Mouse (Mus musculus): ENCODE data around the gene Fhdc1.

The Fhdc1 gene

DNA sequence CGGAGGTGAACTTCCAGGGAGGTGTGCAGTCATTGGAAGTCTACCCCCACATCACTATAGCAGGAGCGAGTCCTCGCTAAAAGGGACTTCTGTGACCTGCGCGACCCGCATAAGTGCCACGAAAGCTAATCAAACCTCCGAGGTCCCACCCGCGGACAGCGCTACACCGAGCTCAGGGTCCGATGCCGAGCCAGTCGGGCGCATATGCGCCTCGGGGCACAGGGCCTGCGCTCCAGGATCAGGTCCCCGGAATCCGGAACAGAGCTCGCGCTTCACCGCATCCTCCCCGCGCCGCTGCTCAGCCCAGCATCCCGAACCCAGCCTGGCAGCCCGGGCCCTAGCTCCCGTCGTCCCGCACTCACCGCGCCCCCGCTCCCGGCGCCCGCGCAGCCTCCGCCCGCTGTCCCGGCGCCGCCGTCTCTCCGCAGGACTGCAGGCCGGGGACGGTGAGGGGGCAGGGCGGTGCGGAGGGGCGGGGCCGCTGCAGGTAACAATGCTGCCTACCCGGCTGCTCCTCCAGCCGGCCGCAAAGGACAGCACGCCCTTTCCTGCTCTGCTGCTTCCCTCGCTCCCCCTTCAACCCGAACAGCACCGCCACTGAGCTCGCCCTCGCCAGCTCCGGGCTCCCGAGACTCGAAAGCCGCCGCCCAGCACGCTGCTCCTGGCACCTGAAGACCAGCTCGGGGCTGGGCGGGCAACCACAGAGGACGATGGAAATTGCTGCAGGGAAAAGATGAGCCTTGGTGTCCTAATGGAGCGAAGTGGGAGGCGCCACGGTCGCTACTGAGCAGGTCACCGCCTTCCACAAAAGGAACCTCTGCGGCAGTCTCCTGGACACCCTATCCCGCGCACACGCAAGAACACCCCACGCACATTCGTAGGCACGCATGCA is at the start of gene Fhdc1:
Gene Fhdc1 (minus strand): TSS at position 424 of the 892 bp plus-strand sequence.
- DNase-seq (ENCODE audit: low spot score) = peak; percentile 73

DNA sequence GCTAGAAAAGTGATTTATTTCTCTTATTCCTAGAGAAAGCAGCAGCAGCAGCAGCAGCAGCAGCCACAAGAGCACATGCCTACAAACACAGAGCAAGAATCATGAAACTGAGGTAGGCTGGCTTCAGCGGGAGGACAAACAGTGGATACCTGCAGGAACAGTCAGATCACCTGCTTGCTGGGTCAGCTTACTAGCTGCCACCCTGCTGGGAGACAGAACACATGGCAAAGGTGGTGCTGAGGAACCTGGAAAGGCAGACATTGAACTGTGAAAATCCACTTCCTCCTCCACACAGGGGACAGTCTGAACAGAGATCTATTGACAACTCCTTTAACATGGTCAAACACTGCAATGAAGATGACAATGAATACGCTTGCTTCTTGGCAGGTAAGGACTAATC is 48.8 kb upstream of the Fhdc1 start:
- DNase-seq (ENCODE audit: low spot score) = no peak

DNA sequence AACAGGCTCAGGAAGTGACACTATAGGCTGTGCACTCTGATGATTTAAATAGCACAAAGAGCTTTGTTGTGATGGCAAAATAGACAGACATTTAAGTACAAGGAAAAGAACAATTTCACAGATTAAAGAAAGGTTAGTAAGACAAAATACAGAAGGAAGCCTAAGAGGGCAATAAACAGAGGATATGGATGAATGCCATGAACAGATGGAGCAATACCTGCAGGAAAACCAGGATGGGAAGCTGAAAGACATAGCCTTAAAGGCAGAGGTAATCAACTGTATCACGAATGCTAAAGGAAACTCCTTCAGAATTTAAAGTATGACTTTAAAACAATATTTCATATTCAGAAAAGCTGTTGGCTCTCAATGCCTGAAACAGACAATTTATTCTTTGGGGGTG is 44.7 kb upstream of the Fhdc1 start:
- DNase-seq (ENCODE audit: low spot score) = no peak

DNA sequence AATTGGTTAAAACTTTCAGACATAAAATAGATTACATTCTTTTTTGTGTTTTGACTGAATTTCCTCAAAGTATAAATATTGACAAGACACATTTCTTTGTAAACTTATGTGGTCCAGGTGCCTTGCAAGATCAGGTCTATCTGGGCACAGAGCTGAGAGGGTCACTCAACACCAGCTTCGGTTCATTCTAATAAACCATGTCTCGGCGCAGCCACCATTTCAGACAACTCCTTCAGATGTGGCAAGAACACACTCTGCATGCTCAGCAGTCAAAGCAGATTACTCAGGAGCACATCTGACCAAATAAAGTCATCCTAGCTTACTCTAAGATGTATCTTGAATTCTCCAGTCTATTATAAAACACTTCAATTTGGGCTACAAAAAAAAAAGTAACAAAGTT is 35.9 kb upstream of the Fhdc1 start:
- no peak for DNase-seq (ENCODE audit: low spot score)

DNA sequence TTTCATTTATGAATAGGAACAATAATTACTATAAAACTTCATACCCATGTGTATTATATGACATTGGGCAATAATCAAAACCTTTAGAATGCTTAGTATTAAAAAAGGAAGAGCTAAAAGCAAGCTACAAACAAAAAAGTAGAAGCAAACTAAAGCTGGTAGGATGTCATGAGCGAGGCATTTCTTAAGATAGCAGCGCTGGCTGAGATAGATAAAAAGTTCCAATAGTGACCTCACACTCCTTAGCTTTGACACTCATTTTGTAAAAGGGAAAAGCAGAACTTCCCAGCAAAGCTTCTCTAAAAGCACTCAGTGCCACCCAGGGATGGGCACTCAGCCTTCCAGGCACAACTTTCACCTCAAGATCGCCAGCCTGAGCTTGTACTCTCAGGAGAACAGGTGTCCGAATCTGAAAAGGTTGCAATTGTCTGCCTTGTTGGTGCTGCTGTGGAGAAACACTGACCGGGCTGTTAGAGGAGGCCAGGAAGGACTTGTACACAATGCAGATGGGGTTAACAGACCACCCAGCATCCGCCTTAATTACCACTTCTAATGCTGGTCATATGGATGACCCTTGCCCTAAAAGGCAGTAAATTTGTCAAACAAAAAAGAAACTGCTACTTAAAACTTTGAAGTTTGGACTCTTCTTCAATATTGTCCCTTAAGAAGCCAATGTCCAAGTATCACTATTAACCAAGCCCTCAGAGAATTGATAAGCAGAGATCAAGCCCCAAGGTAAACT is 32.7 kb upstream of the Fhdc1 start:
- no peak for DNase-seq (ENCODE audit: low spot score)

DNA sequence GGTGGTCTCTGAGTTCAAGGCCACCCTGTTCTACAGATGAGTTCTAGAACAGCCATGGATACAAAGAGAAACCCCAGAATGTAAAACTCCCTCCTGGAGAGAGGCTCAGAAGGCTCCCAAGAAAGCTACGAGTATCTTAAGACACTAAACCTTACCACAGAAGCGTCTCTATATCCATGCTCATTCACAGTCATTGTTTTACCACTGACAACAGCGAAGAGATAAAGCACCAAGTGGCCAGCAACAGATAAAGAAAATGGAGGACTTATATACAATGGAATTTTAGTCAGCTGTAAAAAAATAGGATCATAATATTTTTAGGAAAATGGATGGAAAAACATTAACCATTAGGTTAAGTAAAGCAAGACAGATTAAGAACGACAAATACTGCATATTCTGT is 25.0 kb upstream of the Fhdc1 start:
- DNase-seq (ENCODE audit: low spot score) = no peak

DNA sequence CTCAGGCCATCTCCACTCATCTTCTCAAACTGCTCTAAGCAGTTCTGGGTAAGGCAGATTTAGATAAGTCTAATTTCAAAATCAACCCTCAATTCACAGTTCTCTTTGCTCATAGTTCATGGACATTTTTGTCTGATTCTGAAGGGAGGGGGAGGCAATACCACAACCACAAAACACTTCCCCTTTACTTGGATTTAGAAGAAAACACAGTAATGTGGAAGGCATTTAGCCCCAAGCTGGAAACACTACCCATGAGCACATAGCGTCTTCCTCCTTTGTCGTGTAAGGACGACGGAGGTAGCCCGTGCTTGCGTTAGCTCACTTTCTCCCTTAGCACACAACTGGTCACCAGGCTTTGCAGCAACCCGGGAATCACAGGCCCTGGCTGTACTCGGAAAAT is 24.1 kb upstream of the Fhdc1 start:
- DNase-seq (ENCODE audit: low spot score) = peak; percentile 24

DNA sequence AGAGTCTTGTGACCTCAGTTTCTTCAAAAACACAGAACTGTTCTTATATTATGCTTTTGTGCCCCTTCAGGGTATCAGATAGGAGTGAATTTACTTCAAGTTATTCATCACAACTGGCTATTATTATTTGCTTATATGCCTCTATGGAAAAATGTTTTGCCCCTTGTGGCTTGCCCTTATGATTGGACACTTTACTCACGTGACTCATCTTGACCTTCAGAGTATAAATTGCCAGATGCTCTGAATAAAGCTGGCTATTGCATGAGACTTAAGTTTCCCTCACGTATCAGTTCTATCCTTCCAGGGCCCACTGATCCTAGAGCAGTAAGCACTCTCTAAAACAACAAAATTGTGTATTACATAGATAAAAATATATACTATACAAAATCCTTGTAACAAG is 21.9 kb upstream of the Fhdc1 start:
- no peak for DNase-seq (ENCODE audit: low spot score)

DNA sequence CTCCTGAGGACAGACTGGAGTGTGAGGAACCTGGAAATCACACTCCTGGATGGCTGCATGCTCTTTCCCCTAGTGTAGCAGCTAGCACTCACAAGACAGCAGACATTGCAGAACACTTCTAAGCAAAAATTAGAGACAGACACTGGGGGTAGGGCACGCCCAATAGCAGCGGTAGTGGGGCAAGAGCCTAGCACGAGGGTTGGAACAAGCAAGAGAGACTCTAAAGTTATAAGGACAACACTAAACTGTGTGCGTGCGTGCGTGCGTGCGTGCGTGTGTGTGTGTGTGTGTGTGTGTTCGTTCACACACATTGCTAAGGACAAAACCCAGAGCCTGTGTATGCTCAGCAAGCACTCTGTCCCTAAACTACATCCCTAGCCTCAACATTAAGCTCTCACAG is 20.3 kb upstream of the Fhdc1 start:
- DNase-seq (ENCODE audit: low spot score) = peak; percentile 29

DNA sequence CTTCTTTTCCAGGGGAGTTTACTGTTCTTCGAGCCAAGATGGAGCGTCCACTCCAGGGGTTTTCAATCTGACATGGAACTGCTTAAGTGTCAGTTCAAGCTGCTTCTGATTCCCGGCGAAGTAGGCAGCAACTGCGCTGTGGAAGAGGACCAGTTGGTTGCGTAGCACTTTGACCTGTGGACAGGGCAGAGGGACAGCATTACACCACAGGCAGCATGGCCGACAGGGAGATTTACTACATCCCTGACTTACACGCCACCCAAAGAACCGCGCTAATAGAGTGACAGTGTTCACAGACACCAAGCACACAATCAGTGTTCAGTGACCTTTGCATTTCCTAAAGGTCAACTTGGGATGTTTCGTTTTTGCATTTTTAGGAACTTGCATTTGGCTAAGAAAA is 17.5 kb upstream of the Fhdc1 start:
- no peak for DNase-seq (ENCODE audit: low spot score)

DNA sequence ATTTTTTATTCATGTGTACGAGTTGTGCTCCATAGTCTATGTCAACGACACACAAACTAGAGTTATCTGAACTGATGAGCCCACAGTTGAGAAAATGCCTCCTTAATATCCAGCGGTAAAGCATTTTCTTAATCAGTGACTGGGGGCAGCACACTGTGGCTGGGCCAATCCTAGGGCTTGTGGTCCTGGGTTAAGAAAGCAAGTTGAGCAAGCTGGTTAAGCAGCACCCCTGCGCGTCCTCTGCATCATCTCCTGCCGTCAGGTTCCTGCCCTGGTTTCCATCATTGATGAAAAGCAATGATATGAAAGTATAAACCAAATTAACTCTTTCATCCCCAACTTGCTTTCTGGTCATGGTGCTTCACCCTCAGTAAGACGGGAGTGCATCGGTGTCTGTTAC is 12.4 kb upstream of the Fhdc1 start:
- no peak for DNase-seq (ENCODE audit: low spot score)

DNA sequence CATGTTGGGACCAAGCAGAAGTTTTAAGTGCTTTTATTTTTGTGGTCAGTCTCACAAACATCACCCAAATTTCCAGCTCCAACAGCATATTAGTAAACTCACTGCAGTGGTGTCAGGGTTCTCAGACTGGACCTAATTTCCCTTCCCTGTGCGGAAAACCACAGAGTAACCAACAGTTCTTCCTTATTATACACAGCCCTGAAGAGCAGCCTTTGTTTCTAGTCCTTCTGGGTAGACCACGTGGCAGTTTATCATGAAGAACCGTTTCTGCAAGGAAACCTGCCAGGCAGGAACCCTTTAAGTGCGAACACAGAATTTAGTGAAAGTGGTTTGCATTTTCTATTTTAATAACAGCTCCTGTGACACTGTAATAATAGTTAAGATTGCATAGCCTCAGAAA is 11.9 kb upstream of the Fhdc1 start:
- DNase-seq (ENCODE audit: low spot score) = peak; percentile 29

DNA sequence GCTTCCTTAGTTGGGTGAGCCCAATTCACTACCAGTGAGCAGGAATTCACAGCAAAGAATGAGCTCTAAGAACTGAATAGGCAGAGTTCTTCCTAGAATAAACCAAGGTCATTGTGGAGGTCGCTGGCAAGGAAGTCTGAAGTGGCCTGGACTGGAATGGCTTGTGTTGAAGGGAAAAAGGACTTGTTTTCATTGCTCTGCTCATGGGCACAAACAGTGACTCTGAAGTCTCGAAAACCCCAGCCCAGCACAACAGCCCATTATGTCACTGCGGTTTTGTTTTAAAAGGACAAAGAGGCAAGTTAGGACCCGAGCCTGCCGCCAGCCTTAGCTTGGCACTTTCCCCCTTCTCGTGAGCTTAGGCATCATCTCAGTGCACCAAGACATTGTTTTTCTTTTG is 8.5 kb upstream of the Fhdc1 start:
- DNase-seq (ENCODE audit: low spot score) = no peak

DNA sequence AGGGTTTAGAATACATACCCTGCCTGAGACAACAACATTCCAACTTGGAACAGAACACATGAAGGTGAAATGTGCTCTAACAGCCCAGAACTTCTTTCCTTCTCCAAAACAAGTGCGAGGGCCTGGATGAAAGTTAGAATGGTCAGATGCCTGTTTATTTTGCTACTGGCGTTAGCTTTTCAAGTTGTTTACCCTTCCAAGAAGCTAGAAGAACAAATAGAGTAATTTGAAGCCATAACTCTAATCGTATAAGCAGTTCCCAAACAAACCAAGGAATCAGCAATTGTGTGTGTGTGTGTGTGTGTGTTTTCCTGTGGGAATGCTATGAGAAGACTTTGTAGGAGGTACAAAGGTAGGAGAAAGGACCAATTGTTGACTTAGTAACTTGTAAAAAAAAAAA is 4.7 kb upstream of the Fhdc1 start:
- peak; percentile 53 for DNase-seq (ENCODE audit: low spot score)

DNA sequence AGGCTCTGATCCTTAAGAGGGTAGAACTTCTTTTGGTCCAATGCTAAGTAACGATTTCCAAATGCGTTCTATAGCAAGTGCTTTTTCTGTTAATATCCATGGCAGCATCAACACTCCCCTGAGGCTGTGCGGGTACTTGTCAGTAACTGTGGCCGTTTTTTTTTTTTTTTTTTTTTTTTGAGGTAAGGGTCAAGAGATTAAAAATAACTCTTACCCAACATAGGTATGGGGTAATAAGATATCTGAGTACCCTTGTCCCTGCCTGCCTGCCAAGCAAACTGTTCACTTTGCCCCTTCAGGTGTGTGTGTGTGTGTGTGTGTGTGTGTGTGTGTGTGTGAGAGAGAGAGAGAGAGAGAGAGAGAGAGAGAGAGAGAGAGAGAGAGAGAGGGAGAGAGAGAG is 4.1 kb upstream of the Fhdc1 start:
- DNase-seq (ENCODE audit: low spot score) = peak; percentile 50

DNA sequence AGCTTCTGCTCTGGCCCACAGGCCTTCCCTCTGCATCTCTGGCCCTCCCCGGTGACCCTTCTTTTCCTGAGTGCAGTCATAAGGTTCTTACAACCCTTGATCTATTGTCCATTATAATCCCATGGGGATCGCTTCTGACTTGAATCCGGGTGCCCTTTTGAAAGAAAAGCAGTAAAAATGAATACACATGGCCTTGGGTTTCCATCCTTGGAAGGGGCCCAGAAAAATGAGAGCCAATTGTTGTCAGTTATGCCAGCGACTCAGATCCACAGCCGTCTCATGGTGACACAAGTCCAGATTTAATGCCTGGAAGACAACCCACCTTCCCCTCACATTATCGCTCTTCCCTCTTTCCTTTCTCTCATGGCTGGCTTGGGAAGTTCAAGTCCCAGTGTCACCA is 1.9 kb upstream of the Fhdc1 start:
- no peak for DNase-seq (ENCODE audit: low spot score)

DNA sequence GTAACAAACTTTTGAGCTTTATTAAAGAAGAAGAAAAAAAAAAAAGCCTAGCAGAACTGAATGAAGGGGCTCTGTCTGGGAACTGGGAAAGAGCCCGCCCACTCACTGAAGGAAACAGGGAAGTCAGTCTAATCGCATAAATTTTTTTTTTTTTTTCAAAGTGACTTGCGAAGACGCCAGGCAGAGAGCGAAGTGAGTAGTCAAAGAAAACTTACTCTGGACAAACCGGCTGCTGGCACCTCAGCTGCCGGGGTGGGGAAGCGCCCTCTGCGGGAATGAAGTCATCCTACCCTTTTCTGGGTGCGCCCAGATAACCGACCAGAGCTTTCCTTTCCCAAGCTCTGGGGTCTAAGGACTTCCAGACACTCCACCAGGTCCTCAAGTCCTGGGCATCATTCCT is 875 bp upstream of the Fhdc1 start:
- peak; percentile 71 for DNase-seq (ENCODE audit: low spot score)

DNA sequence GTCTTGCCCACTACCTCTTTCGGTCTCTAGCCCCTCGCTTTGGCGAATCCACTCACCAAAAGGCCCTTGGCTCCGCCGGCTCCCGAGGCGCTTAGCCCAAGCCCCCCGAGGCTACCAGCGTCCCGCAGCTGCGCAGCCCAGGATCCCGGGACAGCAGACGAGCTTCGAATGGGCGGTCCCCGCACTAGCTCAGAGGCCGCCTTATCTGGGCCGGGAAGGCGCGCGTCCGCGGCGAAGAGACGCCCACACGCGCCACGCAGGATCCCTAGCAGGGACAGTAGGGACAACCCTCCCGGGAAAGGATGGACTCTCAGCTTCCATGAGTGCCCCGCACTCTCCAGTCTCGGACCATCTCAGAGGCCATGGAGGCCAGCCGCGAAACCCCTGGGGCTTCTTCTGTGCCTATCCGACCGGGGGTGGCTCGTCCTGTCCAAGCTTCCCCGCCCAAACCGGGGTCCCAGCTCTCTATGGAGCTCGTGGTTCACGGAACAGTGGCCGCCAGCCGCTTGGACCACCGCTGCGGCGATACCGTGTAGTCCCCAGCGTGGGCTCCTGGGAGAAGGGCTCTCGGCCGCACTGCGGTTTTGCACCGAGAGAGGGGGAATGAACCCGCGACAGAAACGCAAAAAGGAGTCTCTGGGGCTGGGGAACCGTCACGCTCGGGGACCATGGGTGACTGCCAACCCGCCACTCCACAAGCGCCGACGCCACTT is 780 bp downstream of the Fhdc1 start:
- peak; percentile 64 for DNase-seq (ENCODE audit: low spot score)

DNA sequence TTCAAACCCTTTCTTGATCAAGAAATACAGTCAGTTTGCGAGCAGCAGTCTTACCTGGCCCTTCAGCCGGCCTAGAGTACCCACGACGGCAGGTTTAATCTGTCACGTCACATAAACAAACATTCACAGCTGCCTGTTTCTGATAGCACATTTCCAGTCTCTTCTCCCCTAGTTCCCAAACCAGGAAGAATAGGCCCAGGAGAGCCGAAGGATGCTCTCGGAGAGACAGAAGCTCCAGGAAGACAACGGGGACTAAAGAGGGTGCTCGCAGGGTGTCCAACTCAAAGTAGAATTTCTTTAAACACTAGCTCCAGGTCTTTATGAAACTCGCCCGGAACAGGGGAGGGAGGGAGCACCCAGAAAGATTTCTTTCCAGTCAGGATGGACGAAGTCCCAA is 1.3 kb downstream of the Fhdc1 start:
- no peak for DNase-seq (ENCODE audit: low spot score)

DNA sequence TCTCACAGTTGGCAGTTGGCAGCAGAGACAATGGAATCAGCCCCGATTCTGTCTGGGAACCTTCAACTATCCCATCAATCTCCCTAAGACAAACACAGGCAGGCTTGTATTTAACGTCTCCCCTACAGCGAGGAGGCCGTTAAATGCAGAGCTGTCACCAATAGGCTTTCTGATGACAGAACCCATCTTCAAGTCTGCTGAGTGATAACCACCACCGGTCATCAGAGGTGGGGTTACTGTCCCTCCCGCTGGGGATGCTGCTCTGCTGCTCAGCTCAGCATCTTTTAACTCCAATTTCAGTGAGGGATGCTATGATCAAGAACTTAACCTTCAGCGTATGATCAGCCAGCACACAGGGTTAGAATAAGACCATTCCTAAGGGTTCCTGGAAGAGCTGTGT is 2.0 kb downstream of the Fhdc1 start:
- DNase-seq (ENCODE audit: low spot score) = no peak

DNA sequence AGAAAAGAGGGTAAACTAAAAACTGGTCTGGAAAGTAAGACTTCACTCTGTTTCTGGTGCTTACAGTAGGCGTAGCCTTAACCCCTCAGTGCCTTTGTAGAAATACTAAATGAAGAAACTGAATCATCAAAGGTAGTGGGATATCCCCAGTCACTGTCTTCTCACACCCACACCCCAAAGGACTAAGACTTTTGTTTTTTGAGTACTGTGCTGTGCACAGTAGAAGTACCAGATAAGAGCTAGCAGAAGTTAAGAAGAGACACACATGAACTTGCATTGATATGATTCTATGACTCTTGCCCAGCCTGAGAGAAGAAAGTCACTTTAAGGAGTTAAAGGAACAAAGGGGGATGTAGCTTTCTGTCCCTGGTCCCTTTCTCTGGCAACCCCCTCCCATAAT is 2.7 kb downstream of the Fhdc1 start:
- no peak for DNase-seq (ENCODE audit: low spot score)

DNA sequence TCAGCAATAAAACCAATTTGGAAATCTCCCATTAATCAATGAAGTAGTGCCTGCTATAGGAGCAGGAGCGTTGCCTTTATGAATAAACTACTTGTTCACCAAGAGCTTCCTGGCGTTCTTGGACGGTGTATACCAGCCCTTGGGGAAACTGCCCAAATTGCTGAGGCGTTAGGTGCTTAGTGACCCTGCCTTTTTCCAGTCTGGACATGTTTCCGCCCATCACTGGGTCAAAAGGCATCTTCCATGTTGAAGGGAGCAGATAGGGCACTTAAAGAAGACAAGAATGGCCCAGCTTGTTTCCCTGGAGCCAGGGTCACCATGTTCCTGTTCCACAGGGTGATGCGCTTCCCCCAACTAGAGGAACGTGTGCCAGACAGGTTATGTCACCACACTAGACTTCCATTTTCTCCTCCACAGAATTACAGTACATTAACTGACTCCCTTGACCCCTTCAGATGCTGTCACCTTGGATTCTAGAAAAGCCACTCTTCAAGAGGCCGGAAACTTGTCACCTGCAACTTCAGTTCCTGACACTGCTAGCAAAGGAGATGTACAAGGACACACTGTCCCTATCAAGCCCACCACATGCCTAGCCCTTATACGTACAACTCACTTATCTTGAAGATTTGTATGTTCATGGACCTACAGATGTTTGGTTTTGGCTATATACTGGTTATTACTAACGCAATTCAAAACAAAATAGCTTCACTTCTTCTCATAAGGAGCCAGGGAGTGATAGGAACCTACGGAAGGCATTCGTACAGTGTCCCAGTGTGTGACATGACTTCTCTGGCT is 5.1 kb downstream of the Fhdc1 start:
- DNase-seq (ENCODE audit: low spot score) = no peak

All from lung, postnatal 25 days (tissue).